Mouse (Mus musculus) naive thymus-derived CD4-positive, alpha-beta T cell, adult 5 months (primary cell): Measurements from ENCODE around the gene Wdfy1. TPM values are rescaled to one million over a fixed set of nuclear protein-coding genes. Genes with fewer than 3 reads are reported as not detected.

Source experiments
- polyA plus RNA-seq: library from polyadenylated mRNA; unstranded; fragments of 100-300 nt; shearing (Covaris generic); gene quantifications from one replicate; pipeline ENCODE4 v1.2.1, GENCODE M21; 2017

Wdfy1 gene
- polyA plus RNA-seq: 14.7 TPM

GRCm38 (mm10) chr1:79775927-79776458 lies at the start of gene Wdfy1, which contains the start of gene Mrpl44:
TSS of gene Wdfy1 (minus strand) at chr1:79776143.
TSS of gene Mrpl44 (plus strand) at chr1:79776018.

GRCm38 (mm10) chr1:79671543-79672337 lies 104.2 kb downstream of the Wdfy1 start, which contains the start of gene Ap1s3:
TSS of gene Ap1s3 (minus strand) at chr1:79671972.

Other genes starting within 250 kb of the Wdfy1 start
- gene Ap1s3, start 104.2 kb downstream of the Wdfy1 start, polyA plus RNA-seq: 2.6 TPM
- gene Mrpl44, start 125 bp downstream of the Wdfy1 start, polyA plus RNA-seq: 18.9 TPM
- 3.5 TPM for gene Serpine2, start 85.0 kb upstream of the Wdfy1 start, polyA plus RNA-seq